Mouse (Mus musculus) kidney, adult 8-10 months (tissue): ENCODE measurements around the gene Ggt1.

Experiments
- DNase-seq, 2 experiments: peaks; one replicate each; pipeline ENCODE4 v3.0.0; 2022

The Ggt1 gene

GRCm38 (mm10) chr10:75635019-75635692 is 73.8 kb downstream of the Ggt1 start:
- no peak for DNase-seq

DNA sequence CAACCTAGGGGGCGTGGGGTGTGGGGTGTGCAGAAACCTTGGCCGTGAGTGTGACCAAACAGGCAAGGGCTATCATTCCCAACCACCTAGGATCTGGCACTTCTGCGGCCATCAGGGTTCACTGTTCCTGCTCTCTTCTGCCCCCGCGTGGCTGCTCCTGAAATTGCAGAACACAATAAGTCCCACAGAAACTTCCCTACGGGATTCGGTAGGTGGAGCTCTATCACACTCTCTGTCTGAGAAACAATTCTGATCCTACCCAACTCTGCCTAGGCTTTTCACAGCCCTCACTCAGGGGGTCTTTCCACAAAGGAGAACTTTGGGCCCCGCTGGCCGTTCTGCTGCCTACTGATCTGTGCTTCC is 74.3 kb downstream of the Ggt1 start:
- DNase-seq: peak; percentile 71 to 91
